Mouse (Mus musculus) liver, adult 2 months (tissue): ENCODE measurements around the gene Sco1. TPM values are rescaled to one million over a fixed set of nuclear protein-coding genes. Genes with fewer than 3 reads are reported as not detected.
A peak's percentile ranks its signal among the peaks of the same experiment; 100 is the strongest.

ENCODE experiments used
- DNase-seq: peaks from one replicate; pipeline ENCODE4 v3.0.0-alpha.2; 2011; ENCODE audit warnings: low read depth, low spot score; ENCODE audit errors: extremely low read depth
- H3K27ac ChIP-seq: fragments of 200-500 bp; replicated peaks from 2 replicates; pipeline ENCODE4 v1.5.1; 2012; ENCODE audit warnings: low read depth, mild to moderate bottlenecking, control low read depth, inconsistent platforms, low read length; ENCODE audit not compliant: insufficient read depth
- H3K27me3 ChIP-seq: fragments of 200-500 bp; 2 replicates; pipeline ENCODE4 v1.6.1; 2012; ENCODE audit warnings: mild to moderate bottlenecking, moderate library complexity, low read length, inconsistent platforms; ENCODE audit not compliant: control insufficient read depth, insufficient read depth
- H3K36me3 ChIP-seq: fragments of 200-500 bp; 2 replicates; pipeline ENCODE4 v1.6.1; 2012; ENCODE audit warnings: low read length, inconsistent platforms; ENCODE audit not compliant: control insufficient read depth, insufficient read depth
- H3K4me1 ChIP-seq: fragments of 200-500 bp; 2 replicates; pipeline ENCODE4 v1.6.1; 2011; ENCODE audit warnings: low read length; ENCODE audit not compliant: control insufficient read depth, insufficient read depth
- H3K4me3 ChIP-seq: fragments of 200-500 bp; 2 replicates; pipeline ENCODE4 v1.5.1; 2011; ENCODE audit warnings: low read depth, mild to moderate bottlenecking, control low read depth, low read length, moderate library complexity; ENCODE audit not compliant: insufficient read depth
- H3K79me2 ChIP-seq: fragments of 200-500 bp; 2 replicates; pipeline ENCODE4 v1.6.1; 2012; ENCODE audit warnings: inconsistent platforms, mild to moderate bottlenecking, low read length, moderate library complexity; ENCODE audit not compliant: control insufficient read depth, insufficient read depth
- H3K9ac ChIP-seq: fragments of 200-500 bp; 2 replicates; pipeline ENCODE4 v1.6.1; 2012; ENCODE audit warnings: low read depth, mild to moderate bottlenecking, control low read depth, inconsistent platforms, low read length
- CTCF ChIP-seq: fragments of 200-500 bp; IDR thresholded peaks from 2 replicates; pipeline ENCODE4 v1.5.1; 2011; ENCODE audit warnings: low read depth, low read length, control low read depth
- POLR2A ChIP-seq: fragments of 200-500 bp; IDR thresholded peaks from 2 replicates; pipeline ENCODE4 v1.6.1; 2011; ENCODE audit warnings: low read length, control low read depth; ENCODE audit not compliant: insufficient read depth; ENCODE audit errors: extremely low read depth
- WGBS: fragments of 180-500 bp; shearing (Covaris S2); methylation state at CpG from one replicate; pipeline ENCODE4 v1.1.7; 2018; 5-methylcytosine and 5-hydroxymethylcytosine counted together
- polyA plus RNA-seq: library from polyadenylated mRNA; depleted of rRNA; stranded (reverse); fragments of >200 nt; gene quantifications from 2 replicates; pipeline ENCODE4 v1.2.3, GENCODE M21; 2012
- total RNA-seq: library from RNA; depleted of rRNA; stranded (reverse); fragments of >200 nt; gene quantifications from 2 replicates; pipeline ENCODE4 v1.2.3, GENCODE M21; 2014

Sco1 gene
- total and polyA plus RNA-seq, 2 experiments = 4.8 to 11.5 TPM

DNA sequence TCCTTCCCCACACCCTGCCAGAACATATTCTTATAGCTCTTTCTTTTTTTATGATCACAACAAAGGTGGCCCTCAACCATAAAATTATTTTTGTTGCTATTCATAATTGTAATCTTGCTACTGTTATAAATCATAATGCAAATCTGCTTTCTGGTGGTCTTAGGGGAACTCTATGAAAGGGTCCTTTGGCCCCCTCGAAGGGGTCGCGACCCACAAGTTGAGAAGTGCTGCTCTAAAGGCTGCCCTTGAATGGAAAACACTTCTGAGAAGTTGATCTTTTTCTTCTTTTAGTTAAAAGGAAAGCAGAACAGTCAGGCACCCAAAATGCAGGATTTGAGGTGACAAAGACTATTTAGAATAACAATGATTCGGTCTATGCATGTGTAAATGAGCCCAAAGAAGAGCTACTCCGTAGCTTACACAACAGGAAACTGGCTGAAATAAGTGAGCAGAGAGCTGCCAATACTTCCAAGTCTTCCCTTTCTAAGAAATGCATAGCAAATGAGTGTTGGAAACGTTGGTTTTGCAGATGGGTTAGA is 28.6 kb upstream of the Sco1 start:
- Histone ChIP-seq H3K4me3 (no peak overlapping the region), H3K27ac (no peak overlapping the region), H3K79me2 (0 out of 2 replicates have a peak, but pooled peaks cover 3% of the 10 kb centered on the region), H3K9ac (no peak overlapping the region), H3K4me1 (peaks cover 7% of the 10 kb centered on the region; the same call in 1 of the 2 replicates), H3K27me3 (no peaks in the 10 kb centered on the region), H3K36me3 (no peaks in the 10 kb centered on the region)
- TF ChIP-seq CTCF (no peak), POLR2A (no peak)
- 51% methylated on average over 6 of the region's 6 CpGs for WGBS
- no peak for DNase-seq

DNA sequence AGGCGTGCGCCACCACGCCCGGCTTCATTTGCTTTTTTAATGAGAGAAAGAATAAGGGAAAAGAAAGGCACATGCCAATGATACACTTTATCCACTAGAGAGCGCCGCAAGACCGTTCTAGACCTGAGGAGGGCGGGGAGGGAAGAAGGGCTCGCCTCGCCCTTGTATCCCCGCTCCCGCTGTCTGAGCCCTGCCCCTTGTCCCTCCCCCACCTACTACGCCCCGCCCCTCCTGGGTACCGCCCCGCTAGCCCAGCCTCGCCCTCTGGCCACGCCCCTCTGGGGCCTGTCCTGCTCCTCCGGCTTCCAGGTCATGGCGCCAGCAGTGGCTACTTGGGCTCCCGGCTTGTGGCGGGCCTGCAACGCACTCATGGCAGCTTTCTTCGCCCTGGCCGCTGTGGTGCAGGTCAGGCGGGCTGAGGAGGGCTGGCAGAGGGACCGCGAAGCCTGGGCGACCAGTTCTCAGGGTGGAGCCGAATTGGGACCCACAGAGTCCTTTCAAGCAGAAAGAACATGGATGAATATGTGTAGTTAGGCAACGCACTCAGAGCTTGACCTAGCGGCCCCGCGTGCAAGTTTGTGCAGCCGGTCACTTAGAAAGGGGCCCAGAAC is 27.5 kb upstream of the Sco1 start, which contains the start of gene Tmem220:
Gene Tmem220, plus strand, starts transcription at position 288 of the 611 bp plus-strand sequence.
- H3K27ac ChIP-seq = peak within 1 kb of the TSS; percentile 91
- WGBS = under 1% methylated on average over 35 of the region's 35 CpGs
- H3K9ac ChIP-seq = peak within 1 kb of the TSS; percentile 97
- H3K4me1 ChIP-seq = peaks cover 7% of the 10 kb centered on the region; the same call in 1 of the 2 replicates
- 0 out of 2 replicates have a peak, but pooled peaks cover 3% of the 10 kb centered on the region for H3K79me2 ChIP-seq
- TF ChIP-seq CTCF (peak; percentile 87), POLR2A (peak; percentile 90)
- H3K27me3 ChIP-seq = no peaks in the 10 kb centered on the region
- no peaks in the 10 kb centered on the region for H3K36me3 ChIP-seq
- DNase-seq = peak; percentile 81
- peak within 1 kb of the TSS; percentile 95 for H3K4me3 ChIP-seq

DNA sequence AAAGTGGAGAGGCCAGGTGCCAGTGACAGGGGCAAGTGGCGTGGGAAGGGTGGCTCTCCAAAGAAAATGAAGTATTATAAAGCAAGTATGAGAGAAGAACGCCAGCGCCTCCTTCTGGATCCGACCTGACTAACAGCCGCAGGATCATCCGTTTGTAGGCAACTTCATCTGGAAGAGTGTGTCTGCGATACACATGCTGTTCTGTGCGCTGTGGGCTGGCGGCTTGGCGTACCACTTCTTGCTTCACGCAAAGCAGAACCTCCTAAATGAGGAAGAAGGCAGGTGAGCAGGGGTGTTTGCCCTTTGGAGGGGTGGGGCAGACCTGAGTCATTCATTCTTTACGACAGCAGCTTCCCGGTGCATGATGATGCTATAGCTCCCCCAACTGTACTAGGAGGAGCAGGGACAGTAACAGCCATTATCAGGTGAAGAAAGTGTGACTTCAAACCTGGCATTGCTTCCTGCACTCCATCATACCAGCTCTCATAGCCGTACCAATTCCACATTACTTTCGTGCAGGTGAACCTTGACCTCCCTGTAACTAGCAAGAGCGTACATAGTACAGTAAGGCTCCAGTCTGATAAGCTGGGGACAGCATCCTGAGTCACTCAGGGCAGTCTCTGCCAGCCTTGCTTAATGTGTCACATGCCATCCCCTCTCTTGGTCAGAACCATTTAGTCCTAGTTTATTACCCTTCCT is 21.4 kb upstream of the Sco1 start:
- H3K4me3 ChIP-seq = no peak overlapping the region
- H3K79me2 ChIP-seq = no peaks in the 10 kb centered on the region
- peak overlapping the region; percentile 55 for H3K27ac ChIP-seq
- peaks cover 16% of the 10 kb centered on the region for H3K4me1 ChIP-seq
- TF ChIP-seq POLR2A (no peak), CTCF (peak; percentile 29)
- no peaks in the 10 kb centered on the region for H3K27me3 ChIP-seq
- DNase-seq = peak; percentile 91
- WGBS = 50% methylated on average over 16 of the region's 16 CpGs
- no peak overlapping the region for H3K9ac ChIP-seq
- H3K36me3 ChIP-seq = no peaks in the 10 kb centered on the region

DNA sequence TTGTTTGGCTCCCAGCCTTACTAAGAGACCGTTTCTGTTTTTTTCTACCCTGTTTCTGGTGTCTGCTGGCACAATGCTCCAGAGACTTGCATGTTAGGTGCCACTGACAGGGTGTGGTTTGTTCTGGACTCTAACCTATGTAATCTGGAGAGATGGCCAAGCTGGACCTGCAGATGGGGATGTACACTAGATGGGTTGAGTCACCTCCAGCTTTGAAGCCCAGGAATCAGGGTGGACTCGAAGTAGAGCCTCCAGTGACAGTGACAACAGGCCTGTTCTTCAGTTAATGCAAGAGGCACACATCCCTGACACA is 20.9 kb upstream of the Sco1 start:
- Histone ChIP-seq H3K4me3 (no peak overlapping the region), H3K79me2 (no peaks in the 10 kb centered on the region), H3K27ac (peak overlapping the region; percentile 55), H3K9ac (no peak overlapping the region), H3K4me1 (peaks cover 16% of the 10 kb centered on the region), H3K36me3 (no peaks in the 10 kb centered on the region), H3K27me3 (no peaks in the 10 kb centered on the region)
- WGBS = 31% methylated on average over 2 of the region's 2 CpGs
- DNase-seq = no peak
- no peak for TF ChIP-seq POLR2A
- TF ChIP-seq CTCF = no peak

DNA sequence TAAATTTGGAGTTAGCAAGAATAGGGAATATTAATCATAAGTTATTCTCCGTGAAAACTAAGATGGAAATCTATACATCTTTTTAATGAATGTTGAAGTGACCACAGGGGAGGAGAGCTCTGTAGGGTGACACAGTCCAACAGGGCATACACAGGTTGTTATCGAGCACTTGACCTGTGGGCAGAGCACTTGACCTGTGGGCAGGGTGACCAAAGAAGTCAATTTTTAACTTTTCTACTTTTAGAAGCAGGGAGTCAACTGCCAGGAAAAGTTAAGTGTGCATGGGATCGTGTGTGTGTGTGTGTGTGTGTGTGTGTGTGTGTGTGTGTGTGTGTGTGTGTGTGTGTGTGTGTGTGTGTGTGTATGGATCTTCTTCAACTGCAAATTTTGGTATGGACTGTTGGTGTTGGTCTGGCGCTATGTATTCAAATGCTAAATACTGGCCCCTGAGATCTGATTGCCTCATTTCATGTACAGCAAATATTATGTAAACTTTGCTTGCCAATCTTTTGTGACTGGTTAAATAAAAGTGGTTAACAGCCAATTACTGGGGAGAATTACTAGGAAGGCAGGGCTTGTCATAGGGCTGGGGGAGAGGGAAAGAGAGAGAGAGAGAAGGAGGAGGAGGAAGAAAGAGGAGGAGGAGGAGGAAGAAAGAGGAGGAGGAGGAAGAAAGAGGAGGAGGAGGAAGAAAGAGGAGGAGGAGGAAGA is 17.5 kb upstream of the Sco1 start:
- peak overlapping the region; percentile 68 for H3K9ac ChIP-seq
- peaks cover 23% of the 10 kb centered on the region for H3K4me1 ChIP-seq
- no peaks in the 10 kb centered on the region; the same call in 1 of the 2 replicates for H3K79me2 ChIP-seq
- H3K4me3 ChIP-seq = peak overlapping the region; percentile 34; the same call in 1 of the 2 replicates
- WGBS = 19% methylated on average over 4 of the region's 4 CpGs
- 0 out of 2 replicates have a peak, but pooled peaks have one; percentile 14 for TF ChIP-seq POLR2A
- no peak for TF ChIP-seq CTCF
- no peaks in the 10 kb centered on the region for H3K27me3 ChIP-seq
- peak overlapping the region; percentile 87 for H3K27ac ChIP-seq
- DNase-seq = peak; percentile 98
- peaks cover 15% of the 10 kb centered on the region for H3K36me3 ChIP-seq
